Mouse (Mus musculus): Measurements from ENCODE around the gene Rhoc. TPM values are rescaled to one million over a fixed set of nuclear protein-coding genes. Genes with fewer than 3 reads are reported as not detected.
A peak's percentile ranks its signal among the peaks of the same experiment; 100 is the strongest.
"Not testable (repeated sequence)": the region's sequence is repeated elsewhere in the genome, so short reads cannot be mapped to it uniquely, and the experiment has no call there.

Gene Rhoc
- polyA plus RNA-seq (2015; fragmentation: Nextera tagmentation; extraction: Ambion mirVana) = 39.7 and 43.2 TPM in 2 replicates

GRCm38 (mm10) chr3:104788075-104788474 is at the start of gene Rhoc:
Rhoc (plus strand) TSS chr3:104788375.
- Histone ChIP-seq H3K4me2 (replicated peaks) (peak within 1 kb of the TSS; percentile 93), H3K9ac (replicated peaks) (peak within 1 kb of the TSS; percentile 72), H3K9me3 (no peaks in the 10 kb centered on the region), H3K27ac (0 out of 2 replicates have a peak within 1 kb of the TSS, but pooled peaks have one; percentile 7), H3K4me3 (replicated peaks) (peak within 1 kb of the TSS; percentile 56), H3K4me1 (replicated peaks) (peaks cover 29% of the 10 kb centered on the region), H3K27me3 (peaks cover 66% of the 10 kb centered on the region), H3K36me3 (no peaks in the 10 kb centered on the region)
- WGBS = 27% methylated on average over 3 of the region's 3 CpGs
- no peak for ATAC-seq

GRCm38 (mm10) chr3:104741954-104742353 is 46.2 kb upstream of the Rhoc start:
- H3K9me3 ChIP-seq = no peaks in the 10 kb centered on the region
- WGBS = 98% methylated on average over 3 of the region's 3 CpGs

GRCm38 (mm10) chr3:104743161-104743560 is 45.0 kb upstream of the Rhoc start:
- Histone ChIP-seq H3K4me2 (replicated peaks) (no peak overlapping the region), H3K4me3 (replicated peaks) (no peak overlapping the region), H3K9me3 (no peaks in the 10 kb centered on the region), H3K9ac (replicated peaks) (no peak overlapping the region), H3K27ac (no peak overlapping the region), H3K27me3 (no peaks in the 10 kb centered on the region), H3K4me1 (replicated peaks) (no peaks in the 10 kb centered on the region), H3K36me3 (no peaks in the 10 kb centered on the region)
- WGBS = 22% methylated on average over 1 of the region's 1 CpGs
- ATAC-seq = no peak

More at GRCm38 (mm10) chr3:104741954-104742353, 46.2 kb upstream of the Rhoc start:
- no peaks in the 10 kb centered on the region for H3K4me1 ChIP-seq (replicated peaks)
- H3K27me3 ChIP-seq = no peaks in the 10 kb centered on the region
- no peak for ATAC-seq
- H3K36me3 ChIP-seq = no peaks in the 10 kb centered on the region
- H3K27ac ChIP-seq = no peak overlapping the region
- H3K4me3 ChIP-seq (replicated peaks) = no peak overlapping the region
- H3K9ac ChIP-seq (replicated peaks) = no peak overlapping the region
- no peak overlapping the region for H3K4me2 ChIP-seq (replicated peaks)

- no peak overlapping the region for H3K9ac ChIP-seq (replicated peaks)
- 84% methylated on average over 1 of the region's 1 CpGs for WGBS
- no peak overlapping the region for H3K4me3 ChIP-seq (replicated peaks)
- no peaks in the 10 kb centered on the region for H3K36me3 ChIP-seq
- no peaks in the 10 kb centered on the region for H3K9me3 ChIP-seq
- H3K27me3 ChIP-seq = no peaks in the 10 kb centered on the region
- no peak overlapping the region for H3K4me2 ChIP-seq (replicated peaks)
- no peak overlapping the region for H3K27ac ChIP-seq
- ATAC-seq = no peak
- no peaks in the 10 kb centered on the region for H3K4me1 ChIP-seq (replicated peaks)
Measured at GRCm38 (mm10) chr3:104743864-104744263, 44.3 kb upstream of the Rhoc start.

- ATAC-seq; H3K9me3 ChIP-seq; H3K4me2 ChIP-seq (replicated peaks); H3K4me1 ChIP-seq (replicated peaks); H3K4me3 ChIP-seq (replicated peaks); H3K36me3 ChIP-seq; H3K9ac ChIP-seq (replicated peaks); H3K27me3 ChIP-seq; H3K27ac ChIP-seq: not testable (repeated sequence)
- 15% methylated on average over 20 of the region's 25 CpGs for WGBS
Measured at GRCm38 (mm10) chr3:104752845-104753244, 35.3 kb upstream of the Rhoc start.

GRCm38 (mm10) chr3:104758406-104758805 is 29.8 kb upstream of the Rhoc start:
- H3K9me3 ChIP-seq = no peaks in the 10 kb centered on the region
- no peak overlapping the region for H3K27ac ChIP-seq
- H3K9ac ChIP-seq (replicated peaks) = peak overlapping the region; percentile 57
- peak overlapping the region; percentile 35 for H3K4me3 ChIP-seq (replicated peaks)
- H3K4me2 ChIP-seq (replicated peaks) = peak overlapping the region; percentile 58
- WGBS = 2% methylated on average over 27 of the region's 27 CpGs
- H3K4me1 ChIP-seq (replicated peaks) = peaks cover 15% of the 10 kb centered on the region
- peak; percentile 88 for ATAC-seq
- no peaks in the 10 kb centered on the region for H3K36me3 ChIP-seq
- peaks cover 20% of the 10 kb centered on the region for H3K27me3 ChIP-seq

GRCm38 (mm10) chr3:104758869-104759268 is 29.3 kb upstream of the Rhoc start:
- peak; percentile 2; the same call in 1 of the 2 replicates for ATAC-seq

GRCm38 (mm10) chr3:104762103-104762863 is 25.9 kb upstream of the Rhoc start:
- not testable (repeated sequence) for H3K4me3 ChIP-seq (replicated peaks); H3K4me1 ChIP-seq (replicated peaks); H3K36me3 ChIP-seq; H3K9ac ChIP-seq (replicated peaks); ATAC-seq; H3K9me3 ChIP-seq; H3K4me2 ChIP-seq (replicated peaks); H3K27ac ChIP-seq
- 18% methylated on average over 20 of the region's 20 CpGs for WGBS
- H3K27me3 ChIP-seq = peaks cover 21% of the 10 kb centered on the region

More at GRCm38 (mm10) chr3:104758869-104759268, 29.3 kb upstream of the Rhoc start:
- H3K9me3 ChIP-seq = no peaks in the 10 kb centered on the region
- no peaks in the 10 kb centered on the region for H3K36me3 ChIP-seq
- WGBS = 9% methylated on average over 5 of the region's 5 CpGs
- H3K4me3 ChIP-seq (replicated peaks) = peak overlapping the region; percentile 35
- peaks cover 15% of the 10 kb centered on the region for H3K4me1 ChIP-seq (replicated peaks)
- H3K9ac ChIP-seq (replicated peaks) = peak overlapping the region; percentile 57; the same call in 1 of the 2 replicates
- H3K27me3 ChIP-seq = peaks cover 20% of the 10 kb centered on the region
- peak overlapping the region; percentile 58 for H3K4me2 ChIP-seq (replicated peaks)
- no peak overlapping the region for H3K27ac ChIP-seq

GRCm38 (mm10) chr3:104765021-104765420 is 23.2 kb upstream of the Rhoc start:
- Histone ChIP-seq H3K4me1 (replicated peaks) (0 out of 2 replicates have a peak, but pooled peaks cover 3% of the 10 kb centered on the region), H3K36me3 (no peaks in the 10 kb centered on the region), H3K4me2 (replicated peaks) (no peak overlapping the region), H3K4me3 (replicated peaks) (no peak overlapping the region), H3K9me3 (no peaks in the 10 kb centered on the region), H3K27me3 (peaks cover 11% of the 10 kb centered on the region), H3K9ac (replicated peaks) (no peak overlapping the region), H3K27ac (no peak overlapping the region)
- no peak for ATAC-seq
- 28% methylated on average over 4 of the region's 4 CpGs for WGBS

GRCm38 (mm10) chr3:104767141-104767540 is 21.0 kb upstream of the Rhoc start:
- H3K27me3 ChIP-seq = peaks cover 7% of the 10 kb centered on the region
- H3K9ac ChIP-seq (replicated peaks) = no peak overlapping the region
- H3K27ac ChIP-seq = no peak overlapping the region
- no peaks in the 10 kb centered on the region for H3K9me3 ChIP-seq
- ATAC-seq = no peak
- H3K36me3 ChIP-seq = no peaks in the 10 kb centered on the region
- 65% methylated on average over 2 of the region's 2 CpGs for WGBS
- H3K4me1 ChIP-seq (replicated peaks) = no peaks in the 10 kb centered on the region
- H3K4me3 ChIP-seq (replicated peaks) = no peak overlapping the region
- H3K4me2 ChIP-seq (replicated peaks) = no peak overlapping the region

- ATAC-seq = no peak
- no peak overlapping the region for H3K4me2 ChIP-seq (replicated peaks)
- H3K36me3 ChIP-seq = no peaks in the 10 kb centered on the region
- H3K27me3 ChIP-seq = peaks cover 13% of the 10 kb centered on the region
- no peaks in the 10 kb centered on the region for H3K4me1 ChIP-seq (replicated peaks)
- no peak overlapping the region for H3K27ac ChIP-seq
- no peaks in the 10 kb centered on the region for H3K9me3 ChIP-seq
- 78% methylated on average over 4 of the region's 4 CpGs for WGBS
- H3K4me3 ChIP-seq (replicated peaks) = no peak overlapping the region
- no peak overlapping the region for H3K9ac ChIP-seq (replicated peaks)
Measured at GRCm38 (mm10) chr3:104767716-104768115, 20.5 kb upstream of the Rhoc start.

GRCm38 (mm10) chr3:104769135-104769534 is 19.0 kb upstream of the Rhoc start:
- no peak for ATAC-seq
- H3K27ac ChIP-seq = no peak overlapping the region
- no peak overlapping the region for H3K4me3 ChIP-seq (replicated peaks)
- H3K4me2 ChIP-seq (replicated peaks) = no peak overlapping the region
- H3K36me3 ChIP-seq = no peaks in the 10 kb centered on the region
- whole genome bisulfite sequencing = 27% methylated on average over 3 of the region's 3 CpGs
- H3K9ac ChIP-seq (replicated peaks) = no peak overlapping the region
- H3K9me3 ChIP-seq = no peaks in the 10 kb centered on the region
- H3K27me3 ChIP-seq = peaks cover 18% of the 10 kb centered on the region
- H3K4me1 ChIP-seq (replicated peaks) = no peaks in the 10 kb centered on the region
